Mouse (Mus musculus) CH12.LX (cell line): ENCODE results near the gene Nmd3. TPM values are rescaled to one million over a fixed set of nuclear protein-coding genes. Genes with fewer than 3 reads are reported as not detected.

Experiments
- DNase-seq: peaks from one replicate; pipeline ENCODE4 v3.0.0-alpha.2; 2013; ENCODE audit errors: extremely low read depth
- H3K27ac ChIP-seq: 2 replicates; pipeline ENCODE4 v1.5.1; 2012; ENCODE audit warnings: low read depth, mild to moderate bottlenecking, control low read depth, moderate library complexity; ENCODE audit not compliant: insufficient read depth
- H3K27me3 ChIP-seq: replicated peaks from 2 replicates; pipeline ENCODE3; 2012; ENCODE audit warnings: inconsistent platforms
- H3K36me3 ChIP-seq, 2 experiments: replicated peaks in 1 of 2; 2 replicates each; pipeline versions ENCODE3 to v1.6.1; 2012; ENCODE audit warnings: inconsistent platforms in 1 of 2, low read length in 1 of 2, mild to moderate bottlenecking in 1 of 2, mixed read lengths in 1 of 2, moderate library complexity in 1 of 2; ENCODE audit not compliant: control insufficient read depth in 1 of 2, insufficient read depth in 1 of 2
- H3K4me1 ChIP-seq, 2 experiments: 2 replicates each; pipeline ENCODE4 v1.6.1; 2012; ENCODE audit warnings: inconsistent platforms in 1 of 2, moderate library complexity in 1 of 2; ENCODE audit not compliant: insufficient read depth in 2 of 2, control insufficient read depth in 1 of 2
- H3K4me2 ChIP-seq: 2 replicates; pipeline ENCODE4 v1.6.1; 2012; ENCODE audit warnings: low read depth, mild to moderate bottlenecking, control low read depth; ENCODE audit not compliant: poor library complexity, insufficient read depth, severe bottlenecking
- H3K4me3 ChIP-seq, 3 experiments: fragments of 150-350 bp in 1 of 3; sonication (generic) in 1 of 3; replicated peaks in 1 of 3; 2 replicates each; pipeline versions ENCODE3 to v1.5.1; 2011 to 2012; ENCODE audit warnings: low read depth in 2 of 3, low read length in 2 of 3, mild to moderate bottlenecking in 2 of 3, moderate library complexity in 2 of 3, control low read depth in 1 of 3, improper control_type of control experiment in 1 of 3, inconsistent platforms in 1 of 3, mixed read lengths in 1 of 3; ENCODE audit not compliant: poor library complexity in 1 of 3
- H3K79me2 ChIP-seq: replicated peaks from 2 replicates; pipeline ENCODE4 v1.6.1; 2012; ENCODE audit warnings: mild to moderate bottlenecking, moderate library complexity; ENCODE audit not compliant: control insufficient read depth, poor library complexity, insufficient read depth, severe bottlenecking; ENCODE audit errors: extremely low read depth
- H3K9ac ChIP-seq: 2 replicates; pipeline ENCODE4 v1.6.1; 2012; ENCODE audit warnings: low read depth, mild to moderate bottlenecking, control low read depth, moderate library complexity; ENCODE audit not compliant: insufficient read depth
- H3K9me3 ChIP-seq: replicated peaks from 2 replicates; pipeline ENCODE3; 2012; ENCODE audit warnings: low read length, inconsistent platforms, mixed read lengths
- BHLHE40 ChIP-seq: IDR thresholded peaks from 2 replicates; pipeline ENCODE4 v1.6.1; 2011; ENCODE audit warnings: mild to moderate bottlenecking, low read depth, low read length, improper control_type of control experiment
- CHD2 ChIP-seq: IDR thresholded peaks from 2 replicates; pipeline ENCODE4 v1.6.1; 2011; ENCODE audit warnings: low read length, improper control_type of control experiment
- CTCF ChIP-seq, 2 experiments: IDR thresholded peaks in 1 of 2; conservative IDR thresholded peaks in 1 of 2; 2 replicates each; pipeline ENCODE4 v1.5.1; 2011 to 2012; ENCODE audit warnings: low read depth in 2 of 2, low read length in 2 of 2, improper control_type of control experiment in 1 of 2, inconsistent platforms in 1 of 2, mild to moderate bottlenecking in 1 of 2, moderate library complexity in 1 of 2
- E2F4 ChIP-seq: IDR thresholded peaks from 2 replicates; pipeline ENCODE4 v1.6.1; 2011; ENCODE audit warnings: low read depth, low read length, improper control_type of control experiment; ENCODE audit not compliant: insufficient replicate concordance
- ELF1 ChIP-seq: IDR thresholded peaks from 2 replicates; pipeline ENCODE4 v1.6.1; 2014; ENCODE audit warnings: low read depth, mild to moderate bottlenecking, inconsistent platforms, low read length, improper control_type of control experiment
- GABPA ChIP-seq: IDR thresholded peaks from 2 replicates; pipeline ENCODE4 v1.6.1; 2012; ENCODE audit warnings: low read depth, low read length, improper control_type of control experiment, inconsistent platforms; ENCODE audit not compliant: insufficient replicate concordance
- JUN ChIP-seq: IDR thresholded peaks from 2 replicates; pipeline ENCODE4 v1.6.1; 2011; ENCODE audit warnings: low read depth, mild to moderate bottlenecking, low read length, improper control_type of control experiment, moderate library complexity; ENCODE audit not compliant: insufficient read depth
- JUND ChIP-seq: conservative IDR thresholded peaks from 2 replicates; pipeline ENCODE4 v1.6.1; 2011; ENCODE audit warnings: low read depth, low read length, improper control_type of control experiment
- MAFK ChIP-seq: IDR thresholded peaks from 2 replicates; pipeline ENCODE4 v1.6.1; 2011; ENCODE audit warnings: low read length, improper control_type of control experiment; ENCODE audit not compliant: insufficient replicate concordance
- MAX ChIP-seq: IDR thresholded peaks from 2 replicates; pipeline ENCODE4 v1.6.1; 2011; ENCODE audit warnings: low read length, improper control_type of control experiment
- MAZ ChIP-seq: IDR thresholded peaks from 2 replicates; pipeline ENCODE4 v1.6.1; 2012; ENCODE audit warnings: low read depth, mild to moderate bottlenecking, inconsistent platforms, low read length, improper control_type of control experiment, moderate library complexity
- MEF2A ChIP-seq: IDR thresholded peaks from 2 replicates; pipeline ENCODE4 v1.6.1; 2014; ENCODE audit warnings: low read depth, mild to moderate bottlenecking, inconsistent platforms, low read length, improper control_type of control experiment, borderline replicate concordance
- MYC ChIP-seq: IDR thresholded peaks from 2 replicates; pipeline ENCODE4 v1.6.1; 2011; ENCODE audit warnings: low read depth, mild to moderate bottlenecking, improper control_type of control experiment, low read length
- NELFE ChIP-seq: IDR thresholded peaks from 2 replicates; pipeline ENCODE4 v1.6.1; 2011; ENCODE audit warnings: low read depth, low read length, improper control_type of control experiment
- NRF1 ChIP-seq: IDR thresholded peaks from 2 replicates; pipeline ENCODE4 v1.6.1; 2014; ENCODE audit warnings: low read depth, mild to moderate bottlenecking, inconsistent platforms, low read length, improper control_type of control experiment, moderate library complexity
- PAX5 ChIP-seq: IDR thresholded peaks from 2 replicates; pipeline ENCODE4 v1.6.1; 2012; ENCODE audit warnings: low read length, inconsistent platforms, mixed read lengths
- POLR2A ChIP-seq: IDR thresholded peaks from 2 replicates; pipeline ENCODE4 v1.6.1; 2011; ENCODE audit warnings: low read depth, mild to moderate bottlenecking, improper control_type of control experiment, low read length
- RCOR1 ChIP-seq: conservative IDR thresholded peaks from 2 replicates; pipeline ENCODE4 v1.6.1; 2012; ENCODE audit warnings: low read depth, mild to moderate bottlenecking, inconsistent platforms, low read length, improper control_type of control experiment
- SMC3 ChIP-seq: IDR thresholded peaks from 2 replicates; pipeline ENCODE4 v1.6.1; 2011; ENCODE audit warnings: low read depth, low read length, improper control_type of control experiment
- USF1 ChIP-seq: IDR thresholded peaks from 2 replicates; pipeline ENCODE4 v1.6.1; 2014; ENCODE audit warnings: low read depth, mild to moderate bottlenecking, inconsistent platforms, low read length, improper control_type of control experiment
- USF2 ChIP-seq: conservative IDR thresholded peaks from 2 replicates; pipeline ENCODE4 v1.6.1; 2011; ENCODE audit warnings: low read depth, low read length, improper control_type of control experiment
- ZC3H11A ChIP-seq: IDR thresholded peaks from 2 replicates; pipeline ENCODE4 v1.6.1; 2012; ENCODE audit warnings: low read depth, mild to moderate bottlenecking, inconsistent platforms, low read length, improper control_type of control experiment
- ZKSCAN1 ChIP-seq: IDR thresholded peaks from 2 replicates; pipeline ENCODE4 v1.6.1; 2012; ENCODE audit warnings: low read depth, inconsistent platforms, low read length, improper control_type of control experiment, borderline replicate concordance
- ZMIZ1 ChIP-seq: IDR thresholded peaks from 2 replicates; pipeline ENCODE4 v1.6.1; 2012; ENCODE audit warnings: low read depth, mild to moderate bottlenecking, inconsistent platforms, low read length, improper control_type of control experiment
- ZNF384 ChIP-seq: IDR thresholded peaks from 2 replicates; pipeline ENCODE4 v1.6.1; 2012; ENCODE audit warnings: low read depth, low read length, improper control_type of control experiment, inconsistent platforms
- dilution Hi-C: fragments of 300-500 bp; cut with MboI; formaldehyde crosslinking; loops from 2 replicates; pipeline ENCODE4 v1.14.3; 2020; ENCODE audit warnings: low sequenced_read_pairs; ENCODE audit not compliant: extremely low pct_unique_long_range_greater_than_20kb, extremely low pct_ligation_motif_present
- in situ Hi-C: fragments of 300-500 bp; cut with MboI; formaldehyde crosslinking; loops from 3 replicates; pipeline ENCODE4 v1.14.3; 2019; ENCODE audit warnings: low sequenced_read_pairs, low pct_ligation_motif_present, low pct_unique_long_range_greater_than_20kb, mixed read lengths
- polyA plus RNA-seq: library from polyadenylated mRNA; unstranded; fragments of >175 nt; gene quantifications from 2 replicates; pipeline ENCODE4 v1.2.1, GENCODE M21; 2012; ENCODE audit warnings: low read depth; ENCODE audit not compliant: insufficient read length
- total RNA-seq, 2 experiments: library from RNA; depleted of rRNA; stranded (reverse); fragments of 300-350 nt in 1 of 2; fragments of >200 nt in 1 of 2; gene quantifications; 2 replicates each; pipeline ENCODE4 v1.2.3; 2012 to 2014

The Nmd3 gene
- total and polyA plus RNA-seq, 3 experiments, result 128 to 291 (median 154) TPM

GRCm38 (mm10) chr3:69797969-69798368, 76.2 kb downstream of the Nmd3 start:
- in situ Hi-C loops, result no loop called here
- dilution Hi-C loops, result no loop called here
- Histone ChIP-seq H3K79me2 (no peaks in the 10 kb centered on the region), H3K9me3 (peaks cover 2% of the 10 kb centered on the region), H3K9ac (no peak overlapping the region), H3K4me3 (no peak overlapping the region), H3K4me2 (no peak overlapping the region), H3K27ac (no peak overlapping the region), H3K4me1 (no peaks in the 10 kb centered on the region), H3K27me3 (no peaks in the 10 kb centered on the region), H3K36me3 (no peaks in the 10 kb centered on the region)
- no peak for DNase-seq
- TF ChIP-seq POLR2A (no peak), ZNF384 (no peak), USF2 (no peak), ZC3H11A (no peak), BHLHE40 (no peak), CTCF (conservative IDR thresholded peaks at IDR 0.05 in 1 of 2, IDR thresholded peaks at IDR 0.05 in 1 of 2; ENCODE audit: low read depth in 2 of 2, low read length in 2 of 2) (no peak), MEF2A (no peak), CHD2 (no peak), RCOR1 (no peak), PAX5 (no peak), NELFE (no peak), SMC3 (no peak), MYC (no peak), NRF1 (no peak), MAFK (no peak), JUN (no peak), E2F4 (no peak), ELF1 (no peak), GABPA (no peak), ZMIZ1 (no peak)

- in situ Hi-C loops (no loop called here), dilution Hi-C loops (no loop called here)
- H3K27ac ChIP-seq, result no peak overlapping the region
- H3K9me3 ChIP-seq, result no peaks in the 10 kb centered on the region
- H3K4me3 ChIP-seq, result no peak overlapping the region
- DNase-seq, result no peak
- no peak overlapping the region for H3K9ac ChIP-seq
- H3K79me2 ChIP-seq, result no peaks in the 10 kb centered on the region
- no peak for TF ChIP-seq ZKSCAN1
- no peak for TF ChIP-seq USF2
- TF ChIP-seq MAZ, result no peak
- no peak for TF ChIP-seq MAX
- no peak for TF ChIP-seq USF1
- TF ChIP-seq BHLHE40, result no peak
- TF ChIP-seq JUND, result no peak
- H3K27me3 ChIP-seq, result no peaks in the 10 kb centered on the region
- H3K4me2 ChIP-seq, result no peak overlapping the region
- no peaks in the 10 kb centered on the region for H3K36me3 ChIP-seq
- no peaks in the 10 kb centered on the region for H3K4me1 ChIP-seq
These were observed 77.3 kb downstream of the Nmd3 start for GRCm38 (mm10) chr3:69799096-69799495.
